ENCODE assay signal across 14 mouse cellular contexts in the genomic region with DNA sequence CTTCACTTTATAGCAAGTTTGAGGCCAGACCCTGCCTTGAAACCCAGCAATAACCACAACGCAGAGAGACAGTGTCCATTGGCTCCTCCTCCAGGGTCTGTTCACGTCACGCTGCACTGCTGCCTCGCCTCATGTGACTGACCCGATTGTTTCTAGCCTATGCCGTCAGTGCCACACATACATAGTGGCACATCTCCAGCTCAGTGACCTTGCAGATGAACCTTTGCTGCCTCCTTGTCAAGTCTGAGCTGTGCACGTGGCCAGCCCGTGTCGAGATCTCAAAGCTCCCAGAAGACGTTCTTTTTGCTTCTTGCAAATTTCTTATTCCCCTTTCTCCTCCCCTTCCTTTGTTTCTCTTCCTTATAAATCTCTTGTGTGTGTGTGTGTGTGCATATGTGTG. TPM values are rescaled to one million over a fixed set of nuclear protein-coding genes. Genes with fewer than 3 reads are reported as not detected.
DNase-seq lines count a peak whose midpoint lies in the region; ATAC-seq lines count a peak whose summit lies in the region.
"Had no signal": no experiment of that assay in that cellular context is flagged by ENCODE, and none has a peak within 500 bp of the region (broad histone marks: within the 10 kb centered on the region; RNA-seq: fewer than 3 reads in every experiment).

No protein-coding gene starts in this region.

- no peak for ATAC-seq in CD4-positive, CD25-positive, alpha-beta regulatory T cell, adult 4 months

- DNase-seq in adrenal gland, adult (ENCODE audit: inconsistent age in 2 of 2, low spot score in 1 of 2): peak; percentile 72 to 80
- no peak for DNase-seq in adrenal gland, postnatal 4 days (ENCODE audit: low spot score in 2 of 2)
- DNase-seq in kidney, adult 18-20 months: peak; percentile 13
- DNase-seq in kidney, adult 11 months: no peak
- DNase-seq in A20 (ENCODE audit: low read depth, low spot score): peak; percentile 30
- peak; percentile 11 for DNase-seq in brain, adult 2 months (ENCODE audit: low read depth, low spot score)
- DNase-seq in ovary, adult 18-20 months (ENCODE audit: low spot score): no peak
- DNase-seq: cerebellum, adult 2 months; cerebellum, postnatal 36 days; gastrocnemius, adult 2 months; heart, postnatal 14 days; lung, postnatal 4 days; thymus, postnatal 14 days had no signal

RNA-seq across cellular contexts. Expression of gene Cyth3, which starts 20.2 kb away (rescaled TPM):
- total RNA-seq in adrenal gland, postnatal 4 days (2021): 100 to 1,000 TPM; 195 to 200 TPM
- 10 to 100 TPM; 40.6 to 59.7 TPM for polyA plus RNA-seq in CD4-positive, CD25-positive, alpha-beta regulatory T cell, adult 4 months (2017; shearing (Covaris generic))

Comparison
In these comparisons a context has a peak if more than half of its experiments do, and no peak if none do; other contexts are left out.
1. DNase-seq: peak in adrenal gland, adult (2 of 2), kidney, adult 18-20 months (single experiment), A20 (single experiment) and brain, adult 2 months (single experiment); none in adrenal gland, postnatal 4 days (0 of 2), kidney, adult 11 months (single experiment) and ovary, adult 18-20 months (single experiment).